Mouse (Mus musculus): ENCODE data around the gene Rab6a. TPM values are rescaled to one million over a fixed set of nuclear protein-coding genes. Genes with fewer than 3 reads are reported as not detected.

The Rab6a gene
- polyA plus RNA-seq, 1 experiment = 319 TPM

- H3K4me3 ChIP-seq (ENCODE audit: insufficient read depth, low read length) = peak overlapping the region; percentile 55
- no peak overlapping the region for H3K27ac ChIP-seq (ENCODE audit: insufficient read depth, low read length)
- TF ChIP-seq CTCF (IDR thresholded peaks at IDR 0.05; ENCODE audit: extremely low read depth, insufficient read depth, low read length) (no peak), POLR2A (IDR thresholded peaks at IDR 0.05; ENCODE audit: extremely low read depth, insufficient read depth, low read length) (no peak)
- H3K4me1 ChIP-seq (ENCODE audit: control insufficient read depth, insufficient read depth, low read length) = peaks cover 3% of the 10 kb centered on the region; the same call in 1 of the 2 replicates
Measured at GRCm38 (mm10) chr7:100582235-100582634, 25.0 kb upstream of the Rab6a start.

- TF ChIP-seq POLR2A (IDR thresholded peaks at IDR 0.05; ENCODE audit: extremely low read depth, insufficient read depth, low read length) (peak; percentile 44; the same call in 1 of the 2 replicates), CTCF (IDR thresholded peaks at IDR 0.05; ENCODE audit: extremely low read depth, insufficient read depth, low read length) (no peak)
- Histone ChIP-seq H3K27ac (ENCODE audit: insufficient read depth, low read length) (peak overlapping the region; percentile 88), H3K4me1 (ENCODE audit: control insufficient read depth, insufficient read depth, low read length) (peaks cover 3% of the 10 kb centered on the region; the same call in 1 of the 2 replicates), H3K4me3 (ENCODE audit: insufficient read depth, low read length) (peak overlapping the region; percentile 55)
Measured at GRCm38 (mm10) chr7:100582727-100583236, 24.4 kb upstream of the Rab6a start.

GRCm38 (mm10) chr7:100589816-100590215 lies 17.4 kb upstream of the Rab6a start:
- no peak overlapping the region for H3K4me3 ChIP-seq (ENCODE audit: insufficient read depth, low read length)
- no peaks in the 10 kb centered on the region for H3K4me1 ChIP-seq (ENCODE audit: control insufficient read depth, insufficient read depth, low read length)
- H3K27ac ChIP-seq (ENCODE audit: insufficient read depth, low read length) = no peak overlapping the region; the same call in 1 of the 2 replicates
- TF ChIP-seq CTCF (IDR thresholded peaks at IDR 0.05; ENCODE audit: extremely low read depth, insufficient read depth, low read length) (no peak), POLR2A (IDR thresholded peaks at IDR 0.05; ENCODE audit: extremely low read depth, insufficient read depth, low read length) (no peak)

DNA sequence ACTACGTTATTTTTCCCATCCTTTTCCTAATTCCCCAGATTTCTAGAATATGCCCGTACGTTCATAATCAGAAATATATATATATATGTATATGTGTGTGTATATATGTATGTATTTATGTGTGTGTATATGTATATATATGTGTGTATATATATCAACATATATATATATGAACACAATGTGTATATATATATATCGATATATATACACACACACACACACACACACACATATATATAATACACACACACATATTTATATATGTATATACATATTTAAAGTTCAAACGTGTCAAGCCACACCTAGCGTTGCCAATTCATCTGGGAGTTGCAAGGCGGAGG lies 16.7 kb upstream of the Rab6a start:
- Histone ChIP-seq H3K27ac (ENCODE audit: insufficient read depth, low read length) (no peak overlapping the region), H3K4me3 (ENCODE audit: insufficient read depth, low read length) (peak overlapping the region; percentile 59), H3K4me1 (ENCODE audit: control insufficient read depth, insufficient read depth, low read length) (no peaks in the 10 kb centered on the region)
- TF ChIP-seq POLR2A (IDR thresholded peaks at IDR 0.05; ENCODE audit: extremely low read depth, insufficient read depth, low read length) = no peak
- no peak for TF ChIP-seq CTCF (IDR thresholded peaks at IDR 0.05; ENCODE audit: extremely low read depth, insufficient read depth, low read length)

- peak overlapping the region; percentile 75 for H3K27ac ChIP-seq (ENCODE audit: insufficient read depth, low read length)
- peak overlapping the region; percentile 59 for H3K4me3 ChIP-seq (ENCODE audit: insufficient read depth, low read length)
- no peaks in the 10 kb centered on the region for H3K4me1 ChIP-seq (ENCODE audit: control insufficient read depth, insufficient read depth, low read length)
- TF ChIP-seq POLR2A (IDR thresholded peaks at IDR 0.05; ENCODE audit: extremely low read depth, insufficient read depth, low read length) = peak; percentile 79
- no peak for TF ChIP-seq CTCF (IDR thresholded peaks at IDR 0.05; ENCODE audit: extremely low read depth, insufficient read depth, low read length)
Measured at GRCm38 (mm10) chr7:100590845-100591521, 16.2 kb upstream of the Rab6a start.

DNA sequence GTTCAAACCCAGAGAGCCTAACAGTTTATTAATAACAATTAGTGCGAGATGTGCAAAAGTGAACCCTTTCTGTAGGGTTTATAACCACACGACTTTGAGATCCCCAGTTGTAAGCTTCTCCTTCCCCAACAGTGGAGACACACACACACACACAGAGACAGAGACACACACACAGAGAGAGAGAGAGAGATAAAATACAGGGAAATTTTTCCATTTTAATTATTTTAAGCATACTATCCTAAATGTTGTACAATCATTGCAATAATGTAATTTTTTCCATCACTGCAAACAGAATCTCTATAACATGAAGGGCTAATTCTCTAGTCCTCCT lies 15.7 kb upstream of the Rab6a start:
- Histone ChIP-seq H3K4me3 (ENCODE audit: insufficient read depth, low read length) (peak overlapping the region; percentile 59), H3K27ac (ENCODE audit: insufficient read depth, low read length) (peak overlapping the region; percentile 75), H3K4me1 (ENCODE audit: control insufficient read depth, insufficient read depth, low read length) (no peaks in the 10 kb centered on the region)
- no peak for TF ChIP-seq CTCF (IDR thresholded peaks at IDR 0.05; ENCODE audit: extremely low read depth, insufficient read depth, low read length)
- TF ChIP-seq POLR2A (IDR thresholded peaks at IDR 0.05; ENCODE audit: extremely low read depth, insufficient read depth, low read length) = no peak

DNA sequence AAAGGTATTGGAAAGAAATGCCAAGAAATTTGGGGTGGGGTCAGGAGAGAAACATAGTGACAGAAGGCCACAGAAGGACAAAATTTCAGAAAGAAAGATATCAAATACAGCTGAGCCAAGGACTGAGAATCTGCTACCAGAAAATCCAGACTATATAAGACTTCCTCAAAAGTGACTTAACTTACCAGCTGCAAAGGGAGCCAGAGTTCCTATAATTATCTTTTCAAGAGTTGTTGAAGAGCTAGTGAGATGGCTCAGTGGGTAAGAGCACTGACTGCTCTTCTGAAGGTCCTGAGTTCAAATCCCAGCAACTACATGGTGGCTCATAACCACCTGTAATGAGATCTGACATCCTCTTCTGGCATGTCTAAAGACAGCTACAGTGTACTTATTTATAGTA lies 13.9 kb upstream of the Rab6a start:
- H3K4me3 ChIP-seq (ENCODE audit: insufficient read depth, low read length) = no peak overlapping the region
- no peak for TF ChIP-seq CTCF (IDR thresholded peaks at IDR 0.05; ENCODE audit: extremely low read depth, insufficient read depth, low read length)
- TF ChIP-seq POLR2A (IDR thresholded peaks at IDR 0.05; ENCODE audit: extremely low read depth, insufficient read depth, low read length) = no peak

GRCm38 (mm10) chr7:100600211-100600610 lies 7.0 kb upstream of the Rab6a start:
- TF ChIP-seq POLR2A (IDR thresholded peaks at IDR 0.05; ENCODE audit: extremely low read depth, insufficient read depth, low read length) = no peak
- TF ChIP-seq CTCF (IDR thresholded peaks at IDR 0.05; ENCODE audit: extremely low read depth, insufficient read depth, low read length) = no peak
- no peak overlapping the region for H3K4me3 ChIP-seq (ENCODE audit: insufficient read depth, low read length)
- peaks cover 1% of the 10 kb centered on the region; the same call in 1 of the 2 replicates for H3K4me1 ChIP-seq (ENCODE audit: control insufficient read depth, insufficient read depth, low read length)
- peak overlapping the region; percentile 4; the same call in 1 of the 2 replicates for H3K27ac ChIP-seq (ENCODE audit: insufficient read depth, low read length)

More for the DNA sequence above, 13.9 kb upstream of the Rab6a start:
- Histone ChIP-seq H3K4me1 (ENCODE audit: control insufficient read depth, insufficient read depth, low read length) (no peaks in the 10 kb centered on the region), H3K27ac (ENCODE audit: insufficient read depth, low read length) (no peak overlapping the region)

DNA sequence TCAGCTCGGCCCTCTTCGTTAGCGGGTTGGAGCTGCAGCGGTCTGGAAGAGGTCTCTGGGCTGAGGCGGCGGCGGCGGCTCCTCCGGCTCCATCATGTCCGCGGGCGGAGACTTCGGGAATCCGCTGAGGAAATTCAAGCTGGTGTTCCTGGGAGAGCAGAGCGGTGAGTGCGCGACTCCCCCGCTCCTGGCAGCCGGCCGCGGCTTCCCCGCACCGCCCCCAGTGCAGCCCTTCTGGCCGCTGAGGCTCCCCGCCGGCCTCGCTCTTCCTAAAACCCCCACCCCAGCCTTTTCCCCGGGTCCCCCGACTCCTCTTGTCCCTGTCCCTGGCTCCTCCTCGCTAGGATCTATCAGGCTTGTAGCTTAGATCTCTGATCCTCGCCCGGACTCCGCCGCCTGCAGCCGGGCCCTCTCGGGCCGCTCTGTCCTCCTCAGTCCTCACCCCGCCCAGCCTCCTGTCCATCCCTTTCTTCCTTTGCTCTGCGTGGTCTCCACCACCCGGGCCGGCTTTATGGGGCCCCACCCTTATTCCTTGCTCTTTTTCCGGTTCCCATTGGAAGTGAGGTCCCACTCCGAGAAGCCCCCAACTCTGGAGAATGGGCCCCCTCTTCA lies 1.0 kb downstream of the Rab6a start, which contains the start of gene Mrpl48:
TSS of gene Mrpl48 (minus strand) at position 172 of the 612 bp plus-strand sequence.
- TF ChIP-seq CTCF (IDR thresholded peaks at IDR 0.05; ENCODE audit: extremely low read depth, insufficient read depth, low read length) (no peak), POLR2A (IDR thresholded peaks at IDR 0.05; ENCODE audit: extremely low read depth, insufficient read depth, low read length) (no peak)
- Histone ChIP-seq H3K4me3 (ENCODE audit: insufficient read depth, low read length) (peak within 1 kb of the TSS; percentile 37), H3K27ac (ENCODE audit: insufficient read depth, low read length) (peak within 1 kb of the TSS; percentile 99), H3K4me1 (ENCODE audit: control insufficient read depth, insufficient read depth, low read length) (peaks cover 5% of the 10 kb centered on the region)

GRCm38 (mm10) chr7:100608910-100609309 lies 1.7 kb downstream of the Rab6a start:
- Histone ChIP-seq H3K27ac (ENCODE audit: insufficient read depth, low read length) (no peak overlapping the region), H3K4me3 (ENCODE audit: insufficient read depth, low read length) (peak overlapping the region; percentile 37), H3K4me1 (ENCODE audit: control insufficient read depth, insufficient read depth, low read length) (peaks cover 5% of the 10 kb centered on the region)
- TF ChIP-seq CTCF (IDR thresholded peaks at IDR 0.05; ENCODE audit: extremely low read depth, insufficient read depth, low read length) = no peak
- no peak for TF ChIP-seq POLR2A (IDR thresholded peaks at IDR 0.05; ENCODE audit: extremely low read depth, insufficient read depth, low read length)
